Mouse (Mus musculus) limb, embryonic 14.5 days (tissue): ENCODE results near the gene Uck1. TPM values are rescaled to one million over a fixed set of nuclear protein-coding genes. Genes with fewer than 3 reads are reported as not detected.

Source experiments
- ATAC-seq: fragments of 200-750 bp; cut with Nextera tagmentation; 2 replicates; pipeline ENCODE4 v1.8.0; 2017; ENCODE audit warnings: low read depth, moderate number of reproducible peaks, moderate TSS enrichment; ENCODE audit not compliant: low FRiP score
- DNase-seq: peaks from one replicate; pipeline ENCODE4 v3.0.0-alpha.2; 2015; ENCODE audit warnings: low spot score
- H3K27ac ChIP-seq: fragments of 300-500 bp; sonication (generic); replicated peaks from 2 replicates; pipeline ENCODE4 v1.5.1; 2014; ENCODE audit warnings: low read depth, mild to moderate bottlenecking, low read length, moderate library complexity, mixed read lengths
- H3K27me3 ChIP-seq: fragments of 300-500 bp; sonication (generic); 2 replicates; pipeline ENCODE4 v1.6.1; 2014; ENCODE audit warnings: low read length, mixed read lengths; ENCODE audit not compliant: control insufficient read depth, insufficient read depth
- H3K36me3 ChIP-seq: fragments of 300-500 bp; sonication (generic); 2 replicates; pipeline ENCODE4 v1.6.1; 2014; ENCODE audit warnings: mild to moderate bottlenecking, low read length, moderate library complexity, mixed read lengths; ENCODE audit not compliant: control insufficient read depth, insufficient read depth
- H3K4me1 ChIP-seq: fragments of 300-500 bp; sonication (generic); 2 replicates; pipeline ENCODE4 v1.6.1; 2014; ENCODE audit warnings: antibody characterized with exemption, low read length, mixed read lengths; ENCODE audit not compliant: control insufficient read depth, insufficient read depth
- H3K4me2 ChIP-seq: fragments of 300-500 bp; sonication (generic); replicated peaks from 2 replicates; pipeline ENCODE4 v1.6.1; 2014; ENCODE audit warnings: low read depth, mild to moderate bottlenecking, low read length, moderate library complexity; ENCODE audit not compliant: severe bottlenecking
- H3K4me3 ChIP-seq: fragments of 300-500 bp; sonication (generic); replicated peaks from 2 replicates; pipeline ENCODE4 v1.5.1; 2014; ENCODE audit warnings: low read length
- H3K9ac ChIP-seq: fragments of 300-500 bp; sonication (generic); 2 replicates; pipeline ENCODE4 v1.6.1; 2014; ENCODE audit warnings: mild to moderate bottlenecking, low read depth, low read length, moderate library complexity; ENCODE audit not compliant: severe bottlenecking
- H3K9me3 ChIP-seq: fragments of 300-500 bp; sonication (generic); 2 replicates; pipeline ENCODE4 v1.6.1; 2016; ENCODE audit warnings: low read length; ENCODE audit not compliant: control insufficient read depth
- POLR2A ChIP-seq: fragments of 200-500 bp; IDR thresholded peaks from 2 replicates; pipeline ENCODE4 v1.8.0; 2012; ENCODE audit warnings: inconsistent platforms, mild to moderate bottlenecking, moderate library complexity, borderline replicate concordance; ENCODE audit not compliant: insufficient read depth, insufficient read length; ENCODE audit errors: extremely low read depth
- WGBS: fragments of 180-500 bp; shearing (Covaris S2); extraction: QIAGEN DNeasy Blood & Tissue Kit; methylation state at CpG from one replicate; pipeline ENCODE4 v1.1.7; 2014; 5-methylcytosine and 5-hydroxymethylcytosine counted together
- polyA plus RNA-seq, 2 experiments: library from polyadenylated mRNA; depleted of rRNA in 1 of 2; stranded (reverse) in 1 of 2; unstranded in 1 of 2; fragments of >200 nt; fragmentation: Nextera tagmentation in 1 of 2; extraction: Ambion mirVana in 1 of 2; gene quantifications; 2 replicates each; pipeline versions ENCODE4 v1.2.1 to v1.2.3; 2012 to 2014

The Uck1 gene
- polyA plus RNA-seq, 2 experiments: 59.9 to 64.8 TPM

DNA sequence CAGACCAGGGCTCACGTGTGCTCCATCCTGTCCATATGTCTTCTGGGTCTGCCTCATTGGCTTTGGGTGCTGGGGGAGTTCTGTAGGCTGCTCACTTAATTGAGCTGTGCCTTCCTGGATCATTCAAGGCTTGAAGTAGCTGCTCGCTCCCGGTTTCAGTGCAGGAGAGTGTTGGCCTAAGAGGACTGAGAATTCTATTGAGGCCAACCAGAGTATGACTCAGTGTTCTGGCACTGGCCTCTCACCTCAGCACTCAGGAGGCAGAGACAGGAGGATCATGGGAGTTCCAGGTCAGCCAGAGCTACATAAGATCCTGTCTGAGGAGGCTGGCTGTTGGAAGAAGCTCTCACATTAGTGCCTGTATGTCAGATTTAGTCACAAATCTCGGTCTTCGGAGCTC is 41.8 kb downstream of the Uck1 start:
- no peak for TF ChIP-seq POLR2A
- DNase-seq (no peak), ATAC-seq (no peak)
- H3K4me3 ChIP-seq: no peak overlapping the region
- WGBS: 89% methylated on average over 5 of the region's 5 CpGs
- no peaks in the 10 kb centered on the region for H3K27me3 ChIP-seq
- peaks cover 100% of the 10 kb centered on the region for H3K36me3 ChIP-seq
- H3K9ac ChIP-seq: no peak overlapping the region
- H3K4me2 ChIP-seq: no peak overlapping the region
- no peak overlapping the region for H3K27ac ChIP-seq
- no peaks in the 10 kb centered on the region for H3K9me3 ChIP-seq
- H3K4me1 ChIP-seq: no peaks in the 10 kb centered on the region

DNA sequence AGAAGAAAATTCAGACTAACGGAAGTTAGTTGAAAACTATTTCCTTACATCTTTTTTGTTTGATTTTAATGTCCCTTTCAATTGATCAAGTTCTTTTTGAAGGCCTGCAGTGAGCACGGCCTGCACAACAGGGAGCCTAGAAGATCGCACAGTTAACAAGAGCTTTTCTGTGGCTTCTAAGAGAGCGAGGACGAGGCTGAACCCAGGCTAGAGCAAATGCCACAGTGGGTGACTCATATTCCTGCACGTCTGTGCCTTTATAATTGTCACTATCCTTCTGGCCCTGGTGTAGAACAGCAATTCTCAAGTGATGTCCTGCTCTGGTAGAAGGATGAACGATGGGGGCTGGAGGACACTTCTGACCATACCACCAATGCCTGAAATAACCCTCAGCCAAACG is 42.3 kb downstream of the Uck1 start:
- ATAC-seq: no peak
- 90% methylated on average over 8 of the region's 8 CpGs for WGBS
- Histone ChIP-seq H3K4me1 (no peaks in the 10 kb centered on the region), H3K27ac (no peak overlapping the region), H3K9ac (no peak overlapping the region), H3K36me3 (peaks cover 100% of the 10 kb centered on the region), H3K9me3 (no peaks in the 10 kb centered on the region), H3K4me2 (no peak overlapping the region), H3K27me3 (no peaks in the 10 kb centered on the region), H3K4me3 (no peak overlapping the region)
- TF ChIP-seq POLR2A: no peak
- DNase-seq: no peak

DNA sequence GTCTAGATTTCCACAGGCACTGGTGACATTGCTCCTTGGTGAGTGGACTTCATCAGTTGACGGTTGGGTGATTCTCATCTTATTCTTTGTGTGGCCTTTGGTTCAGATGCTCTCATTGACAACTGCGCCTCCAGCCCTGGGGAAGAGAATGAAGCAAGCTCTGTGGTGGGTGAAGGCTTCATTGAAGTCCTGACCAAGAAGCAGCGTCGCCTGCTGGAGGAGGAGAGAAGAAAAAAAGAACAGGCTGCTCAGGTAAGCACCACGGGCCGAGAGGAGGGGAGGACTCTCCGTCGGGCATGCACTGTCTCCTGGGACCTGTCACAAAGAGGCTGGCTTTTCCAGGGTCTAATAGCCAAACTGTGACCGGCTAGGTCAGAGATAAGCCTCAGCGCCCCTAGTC is 43.5 kb downstream of the Uck1 start:
- Histone ChIP-seq H3K9me3 (no peaks in the 10 kb centered on the region), H3K27me3 (no peaks in the 10 kb centered on the region), H3K36me3 (peaks cover 100% of the 10 kb centered on the region), H3K4me2 (no peak overlapping the region), H3K4me3 (no peak overlapping the region), H3K4me1 (no peaks in the 10 kb centered on the region), H3K9ac (no peak overlapping the region), H3K27ac (no peak overlapping the region)
- DNase-seq (no peak), ATAC-seq (no peak)
- WGBS: 89% methylated on average over 10 of the region's 10 CpGs
- TF ChIP-seq POLR2A: no peak

DNA sequence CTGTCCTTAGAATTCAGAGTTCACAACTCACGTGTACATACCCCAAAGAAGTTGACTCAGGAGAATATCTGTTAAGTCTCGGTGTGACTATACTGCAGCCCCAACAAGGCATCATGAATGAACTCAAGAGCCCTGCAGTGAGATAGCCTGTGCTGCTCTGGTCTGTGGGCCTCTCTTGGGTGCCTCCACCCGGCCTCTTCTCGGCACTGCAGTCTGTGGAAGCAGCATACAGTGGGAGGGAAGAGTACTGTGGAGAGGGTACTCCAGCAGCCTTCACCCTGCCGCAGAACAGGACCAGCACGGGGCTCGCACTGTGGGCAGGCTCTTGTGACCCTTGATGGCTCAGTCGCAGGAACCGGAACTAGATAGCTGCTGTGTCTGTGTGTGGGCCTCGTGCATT is 44.4 kb downstream of the Uck1 start:
- H3K27me3 ChIP-seq: no peaks in the 10 kb centered on the region
- no peak for DNase-seq
- no peak overlapping the region for H3K27ac ChIP-seq
- 95% methylated on average over 10 of the region's 10 CpGs for WGBS
- no peaks in the 10 kb centered on the region for H3K9me3 ChIP-seq
- H3K9ac ChIP-seq: no peak overlapping the region
- no peak for ATAC-seq
- no peak for TF ChIP-seq POLR2A
- peaks cover 100% of the 10 kb centered on the region for H3K36me3 ChIP-seq
- H3K4me1 ChIP-seq: no peaks in the 10 kb centered on the region
- no peak overlapping the region for H3K4me2 ChIP-seq
- H3K4me3 ChIP-seq: no peak overlapping the region

DNA sequence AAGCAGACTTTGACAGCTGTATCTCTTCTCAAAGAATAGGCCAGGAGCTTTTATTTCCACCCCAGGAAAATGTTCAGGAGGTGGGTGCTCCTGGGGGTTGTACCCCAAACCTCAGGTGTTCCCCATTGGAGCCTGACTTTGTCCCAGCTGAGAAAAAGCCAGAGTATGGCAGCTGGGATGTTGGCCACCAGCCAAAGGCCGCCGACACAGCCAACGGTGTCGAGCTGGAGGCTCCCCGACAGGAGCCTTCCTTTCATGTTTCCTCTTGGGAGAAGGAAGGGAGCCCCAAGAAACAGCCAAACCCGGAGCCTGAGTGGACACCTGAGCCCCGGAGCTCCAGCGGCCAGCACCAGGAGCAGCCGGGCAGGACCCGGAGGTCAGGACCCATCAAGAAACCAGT is 47.0 kb downstream of the Uck1 start:
- DNase-seq: no peak
- Histone ChIP-seq H3K27ac (no peak overlapping the region), H3K9ac (no peak overlapping the region), H3K4me2 (no peak overlapping the region), H3K9me3 (no peaks in the 10 kb centered on the region), H3K27me3 (no peaks in the 10 kb centered on the region), H3K36me3 (peaks cover 100% of the 10 kb centered on the region), H3K4me1 (no peaks in the 10 kb centered on the region), H3K4me3 (no peak overlapping the region)
- 74% methylated on average over 10 of the region's 10 CpGs for WGBS
- ATAC-seq: no peak
- no peak for TF ChIP-seq POLR2A

DNA sequence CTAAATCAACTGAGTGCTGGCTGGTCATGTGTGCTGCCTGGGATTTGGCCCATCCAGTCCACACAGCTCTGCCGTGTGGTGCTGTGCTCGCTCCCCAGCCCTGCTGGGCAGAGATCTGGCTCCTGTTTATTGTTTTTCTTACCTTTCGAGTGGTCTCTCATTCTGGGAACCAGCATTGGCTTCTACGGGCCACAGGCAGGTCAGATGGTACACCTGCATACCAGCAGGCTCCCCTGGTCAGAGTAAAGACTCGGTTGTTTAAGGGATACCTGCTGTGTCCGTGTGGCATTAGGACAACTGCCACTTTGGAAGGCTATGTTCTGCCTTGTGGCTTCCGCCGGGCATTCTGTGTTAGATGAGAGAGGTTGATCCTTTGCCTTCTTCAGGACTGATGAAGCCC is 48.3 kb downstream of the Uck1 start:
- peaks cover 100% of the 10 kb centered on the region for H3K36me3 ChIP-seq
- H3K9ac ChIP-seq: no peak overlapping the region
- no peak overlapping the region for H3K4me3 ChIP-seq
- DNase-seq: no peak
- H3K27ac ChIP-seq: no peak overlapping the region
- no peaks in the 10 kb centered on the region for H3K4me1 ChIP-seq
- no peak overlapping the region for H3K4me2 ChIP-seq
- ATAC-seq: no peak
- TF ChIP-seq POLR2A: no peak
- H3K9me3 ChIP-seq: no peaks in the 10 kb centered on the region
- H3K27me3 ChIP-seq: no peaks in the 10 kb centered on the region
- 94% methylated on average over 8 of the region's 8 CpGs for whole genome bisulfite sequencing
